Mouse (Mus musculus) bone marrow, adult 2 months (tissue): ENCODE measurements at regions not wholly inside any gene's neighbourhood (a gene's known extent, or its start where the extent isn't known, plus 50 kb on each side); places are given as distances from the start of the nearest gene placed in this dataset.

Source experiments
- H3K27ac ChIP-seq: fragments of 200-500 bp; 2 replicates; pipeline ENCODE4 v1.5.1; 2012; ENCODE audit warnings: low read depth, mild to moderate bottlenecking, control low read depth, inconsistent platforms, low read length; ENCODE audit not compliant: control insufficient read depth, poor library complexity, insufficient read depth
- H3K4me1 ChIP-seq: fragments of 200-500 bp; 2 replicates; pipeline ENCODE4 v1.6.1; 2011; ENCODE audit warnings: low read length; ENCODE audit not compliant: control insufficient read depth, insufficient read depth
- H3K4me3 ChIP-seq: fragments of 200-500 bp; replicated peaks from 2 replicates; pipeline ENCODE3; 2011; ENCODE audit warnings: mild to moderate bottlenecking, low read depth, low read length, control low read depth; ENCODE audit not compliant: control insufficient read depth
- CTCF ChIP-seq: fragments of 200-500 bp; IDR thresholded peaks from 2 replicates; pipeline ENCODE4 v1.5.1; 2011; ENCODE audit warnings: low read length, control low read depth; ENCODE audit not compliant: control insufficient read depth, insufficient read depth
- POLR2A ChIP-seq: fragments of 200-500 bp; IDR thresholded peaks from 2 replicates; pipeline ENCODE4 v1.6.1; 2011; ENCODE audit warnings: low read depth, mild to moderate bottlenecking, control low read depth, low read length, borderline replicate concordance; ENCODE audit not compliant: control insufficient read depth
- WGBS: fragments of 180-500 bp; shearing (Covaris S2); methylation state at CpG from one replicate; pipeline ENCODE4 v1.1.7; 2018; 5-methylcytosine and 5-hydroxymethylcytosine counted together

DNA sequence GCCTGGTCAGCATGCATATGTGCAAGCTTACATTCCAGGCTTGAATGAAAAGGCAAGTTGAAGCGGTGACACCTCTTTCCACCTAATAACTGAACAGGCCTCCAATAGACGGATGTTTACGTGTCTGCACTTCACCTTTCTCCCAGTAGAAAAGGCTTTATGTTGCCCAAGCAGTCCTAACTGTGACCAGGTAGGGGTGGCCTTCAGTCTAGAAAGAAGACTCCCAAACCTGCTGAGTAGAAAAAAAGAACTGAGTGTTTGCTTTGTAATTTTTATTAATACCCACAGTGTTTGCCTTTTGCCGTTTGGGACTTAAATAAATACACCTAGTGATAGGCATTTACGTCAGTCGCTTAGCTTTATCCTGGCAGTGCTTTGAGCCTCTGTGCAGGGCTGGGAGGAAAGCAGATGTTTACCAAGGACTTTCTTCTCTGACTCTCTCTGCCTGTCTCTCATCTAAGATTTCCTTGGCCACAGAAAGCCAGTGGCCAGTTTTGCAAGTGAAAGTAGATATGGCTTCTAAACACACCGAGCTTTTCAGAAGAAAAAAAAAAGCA is 104.5 kb upstream of the 1700020N01Rik start:
- Histone ChIP-seq H3K4me3 (no peak overlapping the region), H3K4me1 (no peaks in the 10 kb centered on the region; the same call in 1 of the 2 replicates), H3K27ac (no peak overlapping the region)
- WGBS, result 82% methylated on average over 7 of the region's 7 CpGs
- no peak for TF ChIP-seq CTCF
- no peak for TF ChIP-seq POLR2A

DNA sequence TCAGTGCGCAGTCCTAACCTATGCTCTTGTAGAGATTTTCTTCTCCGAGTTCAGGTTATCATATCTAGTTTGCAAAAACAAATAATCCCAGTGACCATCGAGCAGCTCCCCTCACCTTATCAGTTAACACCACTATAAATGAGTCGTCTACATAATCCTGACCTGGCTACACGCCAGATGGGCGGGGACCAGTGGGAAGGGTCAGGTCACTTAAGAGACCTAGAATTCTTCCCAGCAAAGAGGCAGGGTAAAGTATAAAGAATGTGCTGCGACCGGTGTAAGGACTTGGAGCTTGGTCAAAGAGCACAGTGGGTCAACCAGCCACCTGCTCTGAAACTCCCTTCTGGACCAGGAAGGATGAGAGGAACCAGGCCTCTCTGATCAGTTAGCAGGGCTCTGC is 102.0 kb upstream of the 1700020N01Rik start:
- 68% methylated on average over 8 of the region's 8 CpGs for WGBS

DNA sequence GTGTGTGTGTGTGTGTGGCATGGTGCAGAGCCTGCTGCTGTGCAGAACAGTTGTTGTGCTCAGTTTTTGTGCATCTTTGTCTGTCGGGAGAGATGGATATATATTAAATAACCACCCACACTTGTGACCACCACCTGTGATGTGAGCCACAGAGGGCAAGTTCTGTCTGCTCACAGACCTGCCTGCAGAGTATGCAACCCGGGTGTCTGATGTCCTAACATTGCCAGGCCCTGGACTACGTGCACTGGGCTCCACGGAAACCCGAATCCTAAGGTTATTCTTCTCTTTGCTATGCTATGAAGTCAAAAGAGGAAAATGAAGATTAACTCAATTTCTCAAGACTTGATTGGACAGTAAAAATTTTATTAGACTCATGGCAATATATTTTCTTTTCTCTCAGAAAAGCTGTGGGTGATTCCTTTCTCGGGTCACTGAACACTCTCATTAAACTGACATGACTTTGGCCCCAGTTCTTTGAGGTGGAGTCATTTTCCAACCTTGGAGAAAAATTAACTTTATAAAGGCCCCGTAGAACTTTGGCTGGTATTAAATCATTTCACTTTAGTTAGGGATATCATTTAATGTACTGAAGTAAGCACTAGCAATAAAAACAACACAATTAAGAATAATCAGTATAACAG is 100.6 kb upstream of the 1700020N01Rik start:
- 82% methylated on average over 7 of the region's 7 CpGs for WGBS
- Histone ChIP-seq H3K27ac (no peak overlapping the region), H3K4me3 (no peak overlapping the region), H3K4me1 (no peaks in the 10 kb centered on the region)
- TF ChIP-seq CTCF, result no peak
- TF ChIP-seq POLR2A, result no peak

More for the DNA sequence above, 102.0 kb upstream of the 1700020N01Rik start:
- TF ChIP-seq POLR2A (no peak), CTCF (no peak)
- Histone ChIP-seq H3K4me1 (no peaks in the 10 kb centered on the region; the same call in 1 of the 2 replicates), H3K27ac (no peak overlapping the region), H3K4me3 (no peak overlapping the region)

DNA sequence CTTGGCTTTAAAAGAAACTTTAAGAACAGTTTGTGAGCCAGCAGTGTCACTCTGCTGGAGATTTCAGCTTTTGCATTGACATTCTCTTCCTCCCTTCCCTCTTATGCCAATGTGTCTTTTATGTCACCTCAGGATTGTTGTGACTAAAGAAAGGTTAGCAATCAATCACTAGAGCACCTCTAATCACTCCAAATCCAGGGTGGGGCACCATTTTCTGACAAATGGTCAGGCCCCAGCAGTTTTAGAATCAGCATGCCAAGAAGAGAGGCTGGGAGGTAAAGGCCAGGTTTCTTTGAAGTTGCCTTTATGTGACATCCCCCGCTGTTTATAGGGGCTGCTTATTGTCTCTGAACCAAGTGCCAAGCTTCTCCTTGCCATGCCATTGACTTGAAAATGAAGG is 98.4 kb upstream of the 1700020N01Rik start:
- TF ChIP-seq CTCF, result no peak
- no peak for TF ChIP-seq POLR2A

DNA sequence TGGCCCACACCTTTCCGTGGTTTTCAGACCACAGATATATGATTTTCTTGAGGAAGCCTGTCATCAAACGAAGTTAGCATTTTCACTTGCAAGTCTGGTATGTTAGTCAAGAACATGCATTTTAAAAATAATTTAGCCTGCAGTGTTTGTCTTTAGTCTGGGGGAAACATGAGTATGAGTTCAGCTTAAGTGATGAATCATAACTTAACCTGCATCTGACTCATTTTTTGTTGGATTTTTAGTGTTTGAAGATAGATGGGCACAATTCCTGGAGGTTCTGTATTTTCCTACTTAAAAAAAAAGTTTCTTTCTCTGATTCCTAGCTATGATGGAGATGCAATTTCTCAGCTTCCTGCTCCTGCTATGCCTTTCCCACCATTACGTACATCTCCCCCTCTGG is 95.8 kb upstream of the 1700020N01Rik start:
- H3K4me3 ChIP-seq, result no peak overlapping the region
- no peak for TF ChIP-seq CTCF
- TF ChIP-seq POLR2A, result no peak
- H3K4me1 ChIP-seq, result no peaks in the 10 kb centered on the region
- no peak overlapping the region for H3K27ac ChIP-seq
- WGBS, result 43% methylated on average over 3 of the region's 3 CpGs

More for the DNA sequence above, 98.4 kb upstream of the 1700020N01Rik start:
- 89% methylated on average over 1 of the region's 1 CpGs for WGBS
- Histone ChIP-seq H3K4me3 (no peak overlapping the region), H3K27ac (no peak overlapping the region), H3K4me1 (no peaks in the 10 kb centered on the region)

DNA sequence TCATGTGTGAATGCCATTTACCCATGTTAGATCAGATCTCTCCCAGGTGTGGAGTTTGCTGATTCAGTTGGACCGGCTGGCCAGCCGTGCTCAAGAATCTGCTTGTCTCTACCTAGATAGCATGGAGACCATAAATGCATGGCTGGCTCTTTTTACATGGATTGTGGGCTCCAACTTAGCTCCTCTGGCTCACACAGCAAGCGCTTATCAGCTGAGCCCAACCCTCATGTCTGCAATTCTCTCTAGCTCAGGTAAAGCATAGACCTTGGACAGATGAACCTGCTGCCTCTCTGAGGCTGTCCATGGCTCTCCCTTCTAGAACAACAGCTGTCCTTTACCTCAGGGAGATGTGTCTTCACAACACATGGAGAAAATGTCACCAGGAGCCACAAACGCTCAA is 94.8 kb upstream of the 1700020N01Rik start:
- Histone ChIP-seq H3K27ac (no peak overlapping the region), H3K4me1 (no peaks in the 10 kb centered on the region; the same call in 1 of the 2 replicates), H3K4me3 (no peak overlapping the region)
- TF ChIP-seq POLR2A (no peak), CTCF (no peak)
- WGBS, result 89% methylated on average over 4 of the region's 4 CpGs

DNA sequence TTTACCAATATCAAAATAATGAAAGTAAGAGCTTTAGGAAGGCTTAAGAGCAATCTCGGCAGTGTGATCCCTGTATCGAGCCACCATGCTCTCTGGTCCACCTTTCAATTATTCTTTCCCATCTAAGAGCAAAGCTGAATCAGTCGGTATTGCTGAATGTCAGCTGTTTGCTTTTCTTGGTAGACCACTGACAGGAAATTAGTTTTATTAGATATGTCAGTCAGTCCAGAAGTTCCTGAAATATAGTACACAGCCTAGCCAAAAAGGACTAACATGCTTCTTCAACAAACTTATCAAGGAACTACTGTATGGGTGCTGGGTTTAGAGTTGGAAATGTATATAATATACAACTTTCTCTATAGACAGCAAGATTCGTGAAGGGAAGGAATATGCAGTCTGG is 91.3 kb upstream of the 1700020N01Rik start:
- Histone ChIP-seq H3K4me3 (no peak overlapping the region), H3K4me1 (no peaks in the 10 kb centered on the region; the same call in 1 of the 2 replicates), H3K27ac (no peak overlapping the region)
- WGBS, result 53% methylated on average over 4 of the region's 4 CpGs
- no peak for TF ChIP-seq CTCF
- TF ChIP-seq POLR2A, result no peak

DNA sequence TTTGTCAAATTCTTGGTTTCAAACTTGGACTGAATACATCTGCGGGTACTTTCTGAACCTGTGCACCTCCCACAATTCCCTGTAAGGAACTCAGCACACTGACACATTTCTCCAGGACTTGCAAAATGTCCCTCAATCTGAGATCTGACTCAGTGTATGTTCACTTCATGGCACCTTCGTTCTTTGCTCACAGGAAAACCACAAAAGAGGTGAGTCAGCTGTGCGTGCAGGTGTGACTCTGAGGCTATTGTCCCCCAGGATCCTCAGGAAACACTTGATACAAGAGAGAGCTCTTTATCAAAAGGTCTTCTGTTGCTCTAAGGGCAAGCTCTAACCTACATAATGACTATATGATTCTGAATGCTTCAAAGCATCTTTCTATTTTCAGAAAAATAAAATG is 88.5 kb upstream of the 1700020N01Rik start:
- no peak overlapping the region for H3K4me3 ChIP-seq
- TF ChIP-seq CTCF (no peak), POLR2A (no peak)
- H3K27ac ChIP-seq, result no peak overlapping the region
- no peaks in the 10 kb centered on the region; the same call in 1 of the 2 replicates for H3K4me1 ChIP-seq
- WGBS, result 40% methylated on average over 3 of the region's 3 CpGs

DNA sequence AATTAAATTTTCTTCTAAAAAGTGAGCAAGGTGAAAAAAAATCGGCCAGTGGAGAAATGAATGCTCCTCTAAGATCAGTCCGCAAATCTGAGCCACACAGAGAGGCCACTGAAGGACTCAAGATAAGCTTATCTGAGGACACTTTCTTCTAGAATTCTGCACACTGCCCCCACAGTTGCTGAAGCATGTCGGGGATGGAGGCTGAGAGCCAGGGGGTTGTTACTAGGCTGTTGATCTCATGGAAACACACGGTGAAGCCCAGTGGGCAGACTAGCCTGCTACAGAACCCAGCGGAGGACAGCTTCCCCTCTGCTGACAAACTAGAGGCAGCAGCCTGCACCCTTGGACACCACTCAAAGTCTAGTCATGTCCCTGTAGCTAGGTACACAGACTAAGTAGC is 81.6 kb upstream of the 1700020N01Rik start:
- TF ChIP-seq CTCF (no peak), POLR2A (no peak)
- WGBS, result 59% methylated on average over 5 of the region's 5 CpGs
- H3K27ac ChIP-seq, result no peak overlapping the region
- no peaks in the 10 kb centered on the region for H3K4me1 ChIP-seq
- H3K4me3 ChIP-seq, result no peak overlapping the region
